Comparison of ENCODE assay signal across 8 mouse cellular contexts in genomic region chr8:47243631-47244030, GRCm38 (mm10).
A peak's percentile ranks its signal among the peaks of the same experiment; 100 is the strongest.
DNase-seq lines count a peak whose midpoint lies in the region; ATAC-seq and TF ChIP-seq lines count a peak whose summit lies in the region.

No protein-coding gene starts in this region.

- DNase-seq in heart, postnatal 14 days, result no peak
- no peak for DNase-seq in neural tube, embryonic 11.5 days (ENCODE audit: low spot score)
- no peak for DNase-seq in neural tube, embryonic 10.5 days (ENCODE audit: extremely low spot score, low spot score)
- DNase-seq in stomach, postnatal 0 days (ENCODE audit: low spot score), result no peak
- no peak for DNase-seq in left cerebral cortex, adult 9 months (ENCODE audit: low spot score in 2 of 2)
- DNase-seq in layer of hippocampus, postnatal 14 days (ENCODE audit: low spot score in 2 of 2), result no peak

- intact Hi-C loops in heart, postnatal 14 days (cut with DNase I), result no loop called here

- ATAC-seq in heart, embryonic 14.5 days (ENCODE audit: insufficient number of reproducible peaks, insufficient read depth, low FRiP score, low read depth), result no peak
- no peak for ATAC-seq in neural tube, embryonic 11.5 days (ENCODE audit: insufficient read depth, low FRiP score, low TSS enrichment)
- ATAC-seq in intestine, postnatal 0 days, result no peak
- no peak for ATAC-seq in stomach, postnatal 0 days (ENCODE audit: low FRiP score, low TSS enrichment)

- TF ChIP-seq CTCF in intestine, postnatal 0 days (IDR thresholded peaks at IDR 0.05; ENCODE audit: low read depth), result no peak
- TF ChIP-seq CTCF in stomach, postnatal 0 days (IDR thresholded peaks at IDR 0.05; ENCODE audit: low read depth), result no peak

- H3K4me1 ChIP-seq in heart, embryonic 14.5 days (ENCODE audit: control insufficient read depth in 2 of 2, insufficient read depth in 2 of 2, low read length in 2 of 2), result peaks cover 19 to 30% of the 10 kb centered on the region in 2 experiments
- peaks cover 38% of the 10 kb centered on the region for H3K4me1 ChIP-seq in neural tube, embryonic 11.5 days (ENCODE audit: control insufficient read depth, insufficient read depth, low read length)
- H3K4me1 ChIP-seq in intestine, postnatal 0 days (replicated peaks; ENCODE audit: control insufficient read depth, insufficient read depth, low read length), result 0 out of 2 replicates have a peak, but pooled peaks cover 11% of the 10 kb centered on the region
- peaks cover 4% of the 10 kb centered on the region; the same call in 1 of the 2 replicates for H3K4me1 ChIP-seq in stomach, postnatal 0 days (replicated peaks; ENCODE audit: control insufficient read depth, insufficient read depth)

- no peaks in the 10 kb centered on the region for H3K9me3 ChIP-seq in heart, embryonic 14.5 days (ENCODE audit: control insufficient read depth, low read length)
- no peaks in the 10 kb centered on the region for H3K9me3 ChIP-seq in neural tube, embryonic 11.5 days (ENCODE audit: control insufficient read depth, low read length)
- H3K9me3 ChIP-seq in intestine, postnatal 0 days (ENCODE audit: control insufficient read depth), result no peaks in the 10 kb centered on the region
- no peaks in the 10 kb centered on the region for H3K9me3 ChIP-seq in stomach, postnatal 0 days (ENCODE audit: control insufficient read depth, low read length)

- TF ChIP-seq EP300 in stomach, postnatal 0 days (optimal IDR thresholded peaks at IDR 0.05), result no peak

- peak overlapping the region; percentile 58; the same call in 1 of the 2 replicates for H3K4me2 ChIP-seq in heart, embryonic 14.5 days (ENCODE audit: low read length)
- H3K4me2 ChIP-seq in neural tube, embryonic 11.5 days (ENCODE audit: low read depth), result peak overlapping the region; percentile 3; the same call in 1 of the 2 replicates
- peak overlapping the region; percentile 63; the same call in 1 of the 2 replicates for H3K4me2 ChIP-seq in intestine, postnatal 0 days (replicated peaks; ENCODE audit: low read depth)
- H3K4me2 ChIP-seq in stomach, postnatal 0 days (replicated peaks; ENCODE audit: low read depth), result peak overlapping the region; percentile 52; the same call in 1 of the 2 replicates

- no peaks in the 10 kb centered on the region for H3K27me3 ChIP-seq in heart, embryonic 14.5 days (ENCODE audit: control insufficient read depth, insufficient read depth, low read length)
- no peaks in the 10 kb centered on the region for H3K27me3 ChIP-seq in neural tube, embryonic 11.5 days (ENCODE audit: control insufficient read depth, insufficient read depth, low read length)
- H3K27me3 ChIP-seq in intestine, postnatal 0 days (replicated peaks; ENCODE audit: control insufficient read depth, insufficient read depth, low read length), result no peaks in the 10 kb centered on the region
- H3K27me3 ChIP-seq in stomach, postnatal 0 days (ENCODE audit: control insufficient read depth, insufficient read depth, low read length), result no peaks in the 10 kb centered on the region

- no peak overlapping the region for H3K27ac ChIP-seq in heart, embryonic 14.5 days (replicated peaks in 1 of 2; ENCODE audit: control insufficient read depth in 1 of 2, insufficient read depth in 1 of 2, low read depth in 2 of 2, low read length in 2 of 2)
- H3K27ac ChIP-seq in neural tube, embryonic 11.5 days (ENCODE audit: low read depth, low read length), result peak overlapping the region; percentile 61; the same call in 1 of the 2 replicates
- no peak overlapping the region for H3K27ac ChIP-seq in intestine, postnatal 0 days (ENCODE audit: low read depth, low read length)
- 0 out of 2 replicates have a peak overlapping the region, but pooled peaks have one; percentile 5 for H3K27ac ChIP-seq in stomach, postnatal 0 days (replicated peaks)

- H3K4me3 ChIP-seq in heart, embryonic 14.5 days (ENCODE audit: control insufficient read depth in 1 of 2, insufficient read depth in 1 of 2, low read depth in 1 of 2, low read length in 2 of 2), result no peak overlapping the region
- no peak overlapping the region for H3K4me3 ChIP-seq in neural tube, embryonic 11.5 days (ENCODE audit: low read depth, low read length)
- H3K4me3 ChIP-seq in intestine, postnatal 0 days (ENCODE audit: low read depth, low read length), result no peak overlapping the region
- no peak overlapping the region for H3K4me3 ChIP-seq in stomach, postnatal 0 days (ENCODE audit: low read depth, low read length)

- no peaks in the 10 kb centered on the region for H3K36me3 ChIP-seq in heart, embryonic 14.5 days (ENCODE audit: control insufficient read depth, insufficient read depth, low read length)
- no peaks in the 10 kb centered on the region for H3K36me3 ChIP-seq in neural tube, embryonic 11.5 days (ENCODE audit: control insufficient read depth, insufficient read depth, low read length)
- H3K36me3 ChIP-seq in intestine, postnatal 0 days (ENCODE audit: control insufficient read depth, insufficient read depth), result no peaks in the 10 kb centered on the region
- H3K36me3 ChIP-seq in stomach, postnatal 0 days (ENCODE audit: control insufficient read depth, insufficient read depth, low read length), result no peaks in the 10 kb centered on the region

- H3K9ac ChIP-seq in heart, embryonic 14.5 days (ENCODE audit: low read length), result no peak overlapping the region
- H3K9ac ChIP-seq in neural tube, embryonic 11.5 days (ENCODE audit: low read length), result no peak overlapping the region
- H3K9ac ChIP-seq in intestine, postnatal 0 days (ENCODE audit: low read depth, low read length), result no peak overlapping the region
- H3K9ac ChIP-seq in stomach, postnatal 0 days (ENCODE audit: low read length), result no peak overlapping the region

- WGBS in heart, embryonic 14.5 days, result 67% methylated on average over 12 of the region's 12 CpGs
- 70% methylated on average over 12 of the region's 12 CpGs for WGBS in neural tube, embryonic 11.5 days
- whole genome bisulfite sequencing in intestine, postnatal 0 days, result 47% methylated on average over 12 of the region's 12 CpGs
- WGBS in stomach, postnatal 0 days, result 57% methylated on average over 12 of the region's 12 CpGs

Comparison
In these comparisons a context has a peak if more than half of its experiments do, and no peak if none do; other contexts are left out.
1. H3K27ac ChIP-seq: peak in neural tube, embryonic 11.5 days (single experiment) and stomach, postnatal 0 days (single experiment); none in heart, embryonic 14.5 days (0 of 2) and intestine, postnatal 0 days (single experiment).
2. H3K4me2 ChIP-seq: peak in every context shown above with its lines; median percentile 63 in intestine, postnatal 0 days; 58 in heart, embryonic 14.5 days; 52 in stomach, postnatal 0 days; 3 in neural tube, embryonic 11.5 days.